Mouse (Mus musculus): ENCODE data around the gene Cdca4. TPM values are rescaled to one million over a fixed set of nuclear protein-coding genes. Genes with fewer than 3 reads are reported as not detected.

Gene Cdca4
- polyA plus RNA-seq, 1 experiment, result 28.0 TPM

- no peak overlapping the region for H3K27ac ChIP-seq (ENCODE audit: insufficient read depth, low read depth, low read length)
- TF ChIP-seq CTCF (IDR thresholded peaks at IDR 0.05; ENCODE audit: low read depth, low read length), result no peak
- TF ChIP-seq POLR2A (IDR thresholded peaks at IDR 0.05; ENCODE audit: borderline replicate concordance, low read depth, low read length), result no peak
- no peaks in the 10 kb centered on the region for H3K4me1 ChIP-seq (ENCODE audit: control insufficient read depth, insufficient read depth, low read length)
- H3K4me3 ChIP-seq (ENCODE audit: insufficient read depth, low read length), result no peak overlapping the region
Observed at GRCm38 (mm10) chr12:112814682-112815470, 14.3 kb downstream of the Cdca4 start.

DNA sequence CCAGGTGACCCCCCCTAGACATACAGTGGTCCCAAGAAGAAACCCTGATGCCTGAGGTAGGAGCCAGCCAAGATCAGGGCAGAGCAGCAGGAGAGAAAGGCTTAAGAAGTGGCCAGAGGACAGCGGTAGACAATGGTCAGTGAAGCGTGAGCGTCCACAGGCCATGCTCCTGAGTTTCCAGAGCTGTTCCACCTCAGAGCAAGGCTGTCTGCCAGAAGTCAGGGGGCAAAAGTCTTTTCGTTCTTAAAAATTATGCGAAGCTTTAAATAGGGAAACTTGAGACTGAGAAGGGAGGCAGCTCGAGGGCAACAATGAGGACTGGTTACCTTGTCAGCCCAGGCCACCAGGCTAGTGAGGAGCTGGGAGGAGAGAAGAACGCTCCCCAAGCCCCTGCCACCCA, 15.9 kb downstream of the Cdca4 start:
- H3K4me3 ChIP-seq (ENCODE audit: insufficient read depth, low read length), result no peak overlapping the region
- TF ChIP-seq CTCF (IDR thresholded peaks at IDR 0.05; ENCODE audit: low read depth, low read length) (no peak), POLR2A (IDR thresholded peaks at IDR 0.05; ENCODE audit: borderline replicate concordance, low read depth, low read length) (no peak)
- H3K4me1 ChIP-seq (ENCODE audit: control insufficient read depth, insufficient read depth, low read length), result no peaks in the 10 kb centered on the region
- H3K27ac ChIP-seq (ENCODE audit: insufficient read depth, low read depth, low read length), result no peak overlapping the region

DNA sequence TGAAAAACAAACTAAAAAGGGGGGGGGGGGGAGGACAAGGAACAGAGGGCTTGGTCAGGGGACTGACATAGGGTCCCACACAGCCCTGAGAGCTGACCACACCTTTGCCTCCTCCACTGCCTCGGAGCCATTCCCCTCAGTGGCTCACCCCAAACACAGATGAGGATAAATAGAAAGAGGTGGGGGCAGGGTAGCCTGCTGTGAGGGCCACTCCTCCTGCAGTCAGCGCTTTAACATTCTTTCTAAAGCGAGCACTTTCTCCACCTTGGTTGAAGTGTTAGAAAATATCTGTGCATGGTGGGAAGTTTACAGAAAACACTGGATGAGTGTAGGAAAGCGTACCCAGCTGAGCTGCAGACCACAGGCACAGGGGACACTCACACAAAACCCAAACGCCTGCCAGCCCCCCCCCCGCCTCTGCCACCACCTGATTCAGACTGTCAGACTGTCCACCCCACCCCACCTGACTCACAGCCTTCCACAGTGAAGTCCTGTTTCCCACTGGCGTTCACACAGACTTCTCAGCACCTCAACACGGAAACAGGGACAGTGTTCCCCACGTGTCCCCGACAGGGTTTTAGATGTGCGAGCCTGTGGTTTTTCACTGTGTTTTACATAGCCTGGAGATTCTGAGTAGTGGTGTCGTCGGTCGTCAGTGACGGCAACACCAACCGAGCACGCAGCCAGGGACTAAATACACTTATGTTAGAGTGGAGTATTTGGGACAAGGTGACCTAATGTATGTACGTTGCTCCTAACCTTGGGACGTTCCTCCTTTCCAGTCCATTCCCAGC, 18.9 kb downstream of the Cdca4 start:
- Histone ChIP-seq H3K27ac (ENCODE audit: insufficient read depth, low read depth, low read length) (no peak overlapping the region), H3K4me3 (ENCODE audit: insufficient read depth, low read length) (no peak overlapping the region), H3K4me1 (ENCODE audit: control insufficient read depth, insufficient read depth, low read length) (no peaks in the 10 kb centered on the region)
- TF ChIP-seq POLR2A (IDR thresholded peaks at IDR 0.05; ENCODE audit: borderline replicate concordance, low read depth, low read length), result no peak
- TF ChIP-seq CTCF (IDR thresholded peaks at IDR 0.05; ENCODE audit: low read depth, low read length), result no peak

GRCm38 (mm10) chr12:112809641-112810040, 19.6 kb downstream of the Cdca4 start:
- no peak overlapping the region for H3K27ac ChIP-seq (ENCODE audit: insufficient read depth, low read depth, low read length)
- TF ChIP-seq POLR2A (IDR thresholded peaks at IDR 0.05; ENCODE audit: borderline replicate concordance, low read depth, low read length), result no peak
- TF ChIP-seq CTCF (IDR thresholded peaks at IDR 0.05; ENCODE audit: low read depth, low read length), result no peak
- H3K4me3 ChIP-seq (ENCODE audit: insufficient read depth, low read length), result peak overlapping the region; percentile 77
- H3K4me1 ChIP-seq (ENCODE audit: control insufficient read depth, insufficient read depth, low read length), result no peaks in the 10 kb centered on the region

DNA sequence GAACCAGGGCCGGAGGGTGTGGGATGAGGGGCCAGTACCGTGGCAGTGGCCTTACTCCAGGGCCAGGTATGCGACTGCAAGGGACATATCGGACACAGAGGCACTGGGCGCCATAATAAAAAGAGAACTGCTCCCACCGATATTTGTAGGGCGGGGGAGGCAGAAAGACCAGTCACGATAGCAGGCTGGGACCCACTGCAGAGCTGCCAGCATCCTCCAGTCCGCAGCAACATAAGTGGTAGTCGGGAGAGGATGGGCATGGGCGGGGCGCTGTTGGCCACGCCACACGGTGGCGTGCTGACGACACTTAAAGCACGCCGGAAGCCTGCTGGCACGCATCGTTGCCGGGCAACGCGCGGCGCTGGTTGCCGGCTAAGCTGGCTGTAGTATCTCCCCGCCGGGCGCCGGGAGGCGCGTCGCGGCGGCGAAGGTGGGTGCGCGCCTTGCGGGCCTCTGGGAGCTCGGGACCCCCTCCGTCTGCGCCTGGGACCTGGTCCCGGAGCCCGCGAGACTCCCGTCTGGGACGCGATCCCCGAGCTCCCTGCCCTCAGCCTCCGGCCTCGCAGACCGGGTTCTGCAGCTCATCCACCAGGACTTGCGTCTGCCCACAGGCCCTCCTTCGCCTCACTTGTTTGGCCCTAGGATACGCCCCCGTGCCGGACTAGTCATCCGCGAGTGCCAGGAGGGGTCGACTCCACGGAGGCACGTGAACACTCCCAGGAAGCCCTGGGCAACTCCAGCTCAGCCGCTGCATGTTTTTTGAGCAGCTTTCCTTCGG, 20.4 kb downstream of the Cdca4 start, which contains the start of gene Clba1:
Gene Clba1 (plus strand): TSS at position 351 of the 778 bp plus-strand sequence.
- H3K4me3 ChIP-seq (ENCODE audit: insufficient read depth, low read length), result peak within 1 kb of the TSS; percentile 77
- TF ChIP-seq POLR2A (IDR thresholded peaks at IDR 0.05; ENCODE audit: borderline replicate concordance, low read depth, low read length) (no peak), CTCF (IDR thresholded peaks at IDR 0.05; ENCODE audit: low read depth, low read length) (no peak)
- H3K4me1 ChIP-seq (ENCODE audit: control insufficient read depth, insufficient read depth, low read length), result no peaks in the 10 kb centered on the region
- no peak within 1 kb of the TSS for H3K27ac ChIP-seq (ENCODE audit: insufficient read depth, low read depth, low read length)

GRCm38 (mm10) chr12:112808212-112808586, 21.0 kb downstream of the Cdca4 start:
- H3K27ac ChIP-seq (ENCODE audit: insufficient read depth, low read depth, low read length), result no peak overlapping the region
- no peak overlapping the region for H3K4me3 ChIP-seq (ENCODE audit: insufficient read depth, low read length)
- H3K4me1 ChIP-seq (ENCODE audit: control insufficient read depth, insufficient read depth, low read length), result no peaks in the 10 kb centered on the region
- TF ChIP-seq POLR2A (IDR thresholded peaks at IDR 0.05; ENCODE audit: borderline replicate concordance, low read depth, low read length) (no peak), CTCF (IDR thresholded peaks at IDR 0.05; ENCODE audit: low read depth, low read length) (no peak)

DNA sequence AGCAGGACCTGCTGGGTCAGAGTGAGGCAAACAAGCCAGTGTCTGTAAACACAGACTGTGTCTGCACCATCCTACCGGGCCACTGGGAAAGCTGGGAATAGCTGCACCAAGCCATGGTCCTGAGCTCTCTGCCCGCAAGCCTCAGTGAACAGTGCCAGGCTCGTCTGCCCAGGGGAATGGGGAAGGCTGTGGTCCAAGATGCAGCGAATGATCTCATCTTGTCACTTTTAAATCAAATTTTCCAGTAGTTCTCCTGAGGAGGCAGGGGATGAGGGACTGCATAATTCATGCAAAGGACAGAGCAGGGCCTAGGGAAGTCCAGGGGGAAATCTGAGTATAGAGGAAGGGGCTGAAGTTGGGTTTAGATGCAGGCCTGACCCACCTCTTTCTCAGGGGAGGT, 21.4 kb downstream of the Cdca4 start:
- H3K27ac ChIP-seq (ENCODE audit: insufficient read depth, low read depth, low read length), result no peak overlapping the region
- H3K4me3 ChIP-seq (ENCODE audit: insufficient read depth, low read length), result no peak overlapping the region
- TF ChIP-seq POLR2A (IDR thresholded peaks at IDR 0.05; ENCODE audit: borderline replicate concordance, low read depth, low read length) (no peak), CTCF (IDR thresholded peaks at IDR 0.05; ENCODE audit: low read depth, low read length) (no peak)
- no peaks in the 10 kb centered on the region for H3K4me1 ChIP-seq (ENCODE audit: control insufficient read depth, insufficient read depth, low read length)

DNA sequence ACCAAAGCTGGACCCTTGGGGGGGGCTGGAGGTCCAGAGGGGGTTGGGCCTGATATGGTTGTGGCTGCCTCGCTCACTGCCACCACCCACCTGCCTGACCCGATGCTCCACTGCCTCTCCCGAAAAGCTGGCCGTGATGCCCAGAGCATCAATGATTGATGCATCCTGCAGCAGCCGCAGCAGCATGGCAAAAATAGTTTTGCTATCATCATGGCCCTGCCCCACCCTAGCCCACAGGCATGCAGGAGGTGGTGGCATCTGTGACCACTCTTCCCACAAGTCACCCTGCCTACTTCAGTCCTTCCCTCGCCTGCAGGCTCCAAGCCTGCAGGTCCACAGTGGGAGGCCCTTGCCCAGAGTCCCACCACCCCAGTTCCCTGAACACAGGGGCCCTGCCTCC, 23.2 kb downstream of the Cdca4 start:
- TF ChIP-seq POLR2A (IDR thresholded peaks at IDR 0.05; ENCODE audit: borderline replicate concordance, low read depth, low read length) (no peak), CTCF (IDR thresholded peaks at IDR 0.05; ENCODE audit: low read depth, low read length) (no peak)
- peaks cover 2% of the 10 kb centered on the region; the same call in 1 of the 2 replicates for H3K4me1 ChIP-seq (ENCODE audit: control insufficient read depth, insufficient read depth, low read length)

DNA sequence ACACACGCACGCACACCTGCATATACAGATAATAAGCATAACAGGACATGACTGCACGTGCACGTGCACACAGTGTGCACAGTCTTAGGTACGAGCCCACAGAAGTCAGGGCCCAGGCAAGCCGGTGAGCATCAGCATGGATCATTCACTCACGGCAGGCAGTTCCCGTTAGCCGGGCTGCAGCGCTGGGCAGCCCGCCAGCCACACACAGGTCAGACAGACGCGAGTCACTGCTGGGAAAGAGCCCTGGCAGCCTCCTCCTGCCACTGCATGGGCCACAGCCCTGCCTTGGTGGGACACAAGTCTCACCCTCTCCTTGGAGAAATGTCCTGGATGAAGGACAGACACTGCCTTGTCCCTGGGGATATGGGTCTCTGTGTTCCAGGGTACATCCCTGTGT, 25.2 kb downstream of the Cdca4 start:
- Histone ChIP-seq H3K27ac (ENCODE audit: insufficient read depth, low read depth, low read length) (no peak overlapping the region), H3K4me1 (ENCODE audit: control insufficient read depth, insufficient read depth, low read length) (peaks cover 10% of the 10 kb centered on the region), H3K4me3 (ENCODE audit: insufficient read depth, low read length) (no peak overlapping the region)
- no peak for TF ChIP-seq POLR2A (IDR thresholded peaks at IDR 0.05; ENCODE audit: borderline replicate concordance, low read depth, low read length)
- no peak for TF ChIP-seq CTCF (IDR thresholded peaks at IDR 0.05; ENCODE audit: low read depth, low read length)

More for the DNA sequence above, 23.2 kb downstream of the Cdca4 start:
- no peak overlapping the region for H3K27ac ChIP-seq (ENCODE audit: insufficient read depth, low read depth, low read length)
- no peak overlapping the region for H3K4me3 ChIP-seq (ENCODE audit: insufficient read depth, low read length)

Data from bone marrow macrophage, adult 2 months (primary cell).